Mouse (Mus musculus) MEL (cell line): Measurements from ENCODE around the gene Ak6. TPM values are rescaled to one million over a fixed set of nuclear protein-coding genes. Genes with fewer than 3 reads are reported as not detected.

ENCODE experiments used
- DNase-seq: peaks from one replicate; pipeline ENCODE4 v3.0.0; 2011; ENCODE audit warnings: low read depth, low spot score
- H3K27ac ChIP-seq: 2 replicates; pipeline ENCODE4 v1.5.1; 2012; ENCODE audit warnings: low read depth, mild to moderate bottlenecking, control low read depth, low read length, moderate library complexity; ENCODE audit not compliant: control insufficient read depth
- H3K27me3 ChIP-seq, 2 experiments: fragments of 150-350 bp in 1 of 2; sonication (generic) in 1 of 2; 2 replicates each; pipeline ENCODE4 v1.6.1; 2012; ENCODE audit warnings: low read length in 2 of 2, mild to moderate bottlenecking in 2 of 2, improper control_type of control experiment in 1 of 2, moderate library complexity in 1 of 2; ENCODE audit not compliant: insufficient read depth in 2 of 2, control insufficient read depth in 1 of 2
- H3K36me3 ChIP-seq, 2 experiments: 2 replicates each; pipeline ENCODE4 v1.6.1; 2012 to 2014; ENCODE audit warnings: low read length in 2 of 2, improper control_type of control experiment in 1 of 2, inconsistent platforms in 1 of 2, mild to moderate bottlenecking in 1 of 2; ENCODE audit not compliant: insufficient read depth in 2 of 2, control insufficient read depth in 1 of 2
- H3K4me1 ChIP-seq, 2 experiments: fragments of 150-350 bp in 1 of 2; sonication (generic) in 1 of 2; 2 replicates each; pipeline ENCODE4 v1.6.1; 2012; ENCODE audit warnings: low read length in 2 of 2, improper control_type of control experiment in 1 of 2, mild to moderate bottlenecking in 1 of 2; ENCODE audit not compliant: insufficient read depth in 2 of 2, control insufficient read depth in 1 of 2
- H3K4me3 ChIP-seq, 2 experiments: fragments of 150-350 bp in 1 of 2; sonication (generic) in 1 of 2; 2 replicates each; pipeline ENCODE4 v1.5.1; 2012; ENCODE audit warnings: low read depth in 2 of 2, low read length in 2 of 2, mild to moderate bottlenecking in 2 of 2, moderate library complexity in 2 of 2, control low read depth in 1 of 2, improper control_type of control experiment in 1 of 2; ENCODE audit not compliant: control insufficient read depth in 1 of 2, insufficient read depth in 1 of 2
- H3K79me2 ChIP-seq: 2 replicates; pipeline ENCODE4 v1.6.1; 2012; ENCODE audit warnings: mild to moderate bottlenecking, low read length, moderate library complexity; ENCODE audit not compliant: control insufficient read depth, poor library complexity, insufficient read depth
- H3K9ac ChIP-seq: 2 replicates; pipeline ENCODE4 v1.6.1; 2012; ENCODE audit warnings: low read depth, mild to moderate bottlenecking, control low read depth, low read length, moderate library complexity; ENCODE audit not compliant: control insufficient read depth, poor library complexity, severe bottlenecking
- H3K9me3 ChIP-seq: fragments of 150-350 bp; sonication (generic); replicated peaks from 2 replicates; pipeline ENCODE4 v1.6.1; 2012; ENCODE audit warnings: mild to moderate bottlenecking, low read length, improper control_type of control experiment, moderate library complexity; ENCODE audit not compliant: insufficient read depth
- CTCF ChIP-seq, 3 experiments: IDR thresholded peaks in 2 of 3; conservative IDR thresholded peaks in 1 of 3; 2 replicates each; pipeline ENCODE4 v1.5.1; 2011 to 2012; ENCODE audit warnings: low read length in 3 of 3, low read depth in 2 of 3, mild to moderate bottlenecking in 2 of 3, improper control_type of control experiment in 1 of 3, inconsistent platforms in 1 of 3, mixed read lengths in 1 of 3, moderate library complexity in 1 of 3; ENCODE audit not compliant: control insufficient read depth in 1 of 3, insufficient read depth in 1 of 3, poor library complexity in 1 of 3, severe bottlenecking in 1 of 3
- E2F4 ChIP-seq: IDR thresholded peaks from 2 replicates; pipeline ENCODE4 v1.6.1; 2011; ENCODE audit warnings: low read depth, low read length, improper control_type of control experiment, borderline replicate concordance
- MEF2A ChIP-seq: IDR thresholded peaks from 2 replicates; pipeline ENCODE4 v1.6.1; 2014; ENCODE audit warnings: low read depth, mild to moderate bottlenecking, inconsistent platforms, low read length, improper control_type of control experiment; ENCODE audit not compliant: poor library complexity, insufficient replicate concordance, severe bottlenecking; ENCODE audit errors: extremely low read depth
- MXI1 ChIP-seq: IDR thresholded peaks from 2 replicates; pipeline ENCODE4 v1.6.1; 2011; ENCODE audit warnings: mild to moderate bottlenecking, low read depth, low read length, improper control_type of control experiment
- MYC ChIP-seq: IDR thresholded peaks from 2 replicates; pipeline ENCODE4 v1.6.1; 2011; ENCODE audit warnings: low read depth, mild to moderate bottlenecking, low read length, improper control_type of control experiment, moderate library complexity
- NRF1 ChIP-seq: IDR thresholded peaks from 2 replicates; pipeline ENCODE4 v1.6.1; 2014; ENCODE audit warnings: low read depth, mild to moderate bottlenecking, inconsistent platforms, low read length, improper control_type of control experiment, moderate library complexity; ENCODE audit not compliant: poor library complexity, insufficient read depth, severe bottlenecking
- POLR2A ChIP-seq, 2 experiments: IDR thresholded peaks; 2 replicates each; pipeline ENCODE4 v1.6.1; 2011 to 2012; ENCODE audit warnings: low read length in 2 of 2, mild to moderate bottlenecking in 2 of 2, control low read depth in 1 of 2, improper control_type of control experiment in 1 of 2, low read depth in 1 of 2, moderate library complexity in 1 of 2; ENCODE audit not compliant: control insufficient read depth in 1 of 2, insufficient read depth in 1 of 2, poor library complexity in 1 of 2
- RAD21 ChIP-seq: IDR thresholded peaks from 2 replicates; pipeline ENCODE4 v1.6.1; 2011; ENCODE audit warnings: mild to moderate bottlenecking, low read depth, low read length, improper control_type of control experiment
- RCOR1 ChIP-seq: IDR thresholded peaks from 2 replicates; pipeline ENCODE4 v1.6.1; 2012; ENCODE audit warnings: low read depth, mild to moderate bottlenecking, inconsistent platforms, low read length, improper control_type of control experiment
- SMC3 ChIP-seq: IDR thresholded peaks from 2 replicates; pipeline ENCODE4 v1.6.1; 2011; ENCODE audit warnings: low read depth, low read length, improper control_type of control experiment
- TAL1 ChIP-seq: IDR thresholded peaks from 2 replicates; pipeline ENCODE4 v1.6.1; 2012; ENCODE audit warnings: mild to moderate bottlenecking, inconsistent platforms, low read length, moderate library complexity, mixed read lengths
- TBP ChIP-seq: IDR thresholded peaks from 2 replicates; pipeline ENCODE4 v1.8.0; 2011; ENCODE audit warnings: low read depth, low read length, improper control_type of control experiment
- TCF12 ChIP-seq: IDR thresholded peaks from 2 replicates; pipeline ENCODE4 v1.6.1; 2014; ENCODE audit warnings: low read depth, mild to moderate bottlenecking, inconsistent platforms, low read length, improper control_type of control experiment, moderate library complexity
- ZC3H11A ChIP-seq: IDR thresholded peaks from 2 replicates; pipeline ENCODE4 v1.6.1; 2012; ENCODE audit warnings: low read depth, mild to moderate bottlenecking, inconsistent platforms, low read length, improper control_type of control experiment
- ZKSCAN1 ChIP-seq: IDR thresholded peaks from 2 replicates; pipeline ENCODE4 v1.6.1; 2012; ENCODE audit warnings: low read depth, mild to moderate bottlenecking, inconsistent platforms, low read length, improper control_type of control experiment, moderate library complexity
- ZMIZ1 ChIP-seq: IDR thresholded peaks from 2 replicates; pipeline ENCODE4 v1.6.1; 2012; ENCODE audit warnings: low read depth, mild to moderate bottlenecking, inconsistent platforms, low read length, improper control_type of control experiment, moderate library complexity
- polyA plus RNA-seq, 2 experiments: library from polyadenylated mRNA; stranded (reverse) in 1 of 2; unstranded in 1 of 2; fragments of >175 nt in 1 of 2; fragments of >200 nt in 1 of 2; gene quantifications; 2 replicates each; pipeline versions ENCODE4 v1.2.1 to v1.2.4; 2012; ENCODE audit warnings: low replicate concordance in 2 of 2, low read depth in 1 of 2; ENCODE audit not compliant: insufficient read length in 2 of 2, insufficient read depth in 1 of 2, missing spikeins in 1 of 2
- total RNA-seq: library from RNA; depleted of rRNA; stranded (reverse); fragments of 300-350 nt; gene quantifications from 2 replicates; pipeline ENCODE4 v1.2.3, GENCODE M21; 2012

The Ak6 gene
- total and polyA plus RNA-seq, 3 experiments, result 199 to 234 (median 216) TPM

- H3K27me3 ChIP-seq, result no peaks in the 10 kb centered on the region
- H3K36me3 ChIP-seq, result peaks cover 0 to 7% of the 10 kb centered on the region in 2 experiments; a peak in 2 of 4 replicates
- no peak overlapping the region for H3K9ac ChIP-seq
- H3K79me2 ChIP-seq, result no peaks in the 10 kb centered on the region
- no peaks in the 10 kb centered on the region; a peak in 1 of 4 replicates for H3K4me1 ChIP-seq
- no peak overlapping the region for H3K4me3 ChIP-seq
- DNase-seq, result peak; percentile 47
- no peak overlapping the region for H3K27ac ChIP-seq
- TF ChIP-seq POLR2A (IDR thresholded peaks at IDR 0.05; ENCODE audit: control insufficient read depth in 1 of 2, insufficient read depth in 1 of 2, low read depth in 1 of 2, low read length in 2 of 2, poor library complexity in 1 of 2) (no peak), ZMIZ1 (no peak), TCF12 (no peak), MXI1 (no peak), CTCF (IDR thresholded peaks at IDR 0.05 in 2 of 3, conservative IDR thresholded peaks at IDR 0.05 in 1 of 3; ENCODE audit: control insufficient read depth in 1 of 3, insufficient read depth in 1 of 3, low read depth in 2 of 3, low read length in 3 of 3, poor library complexity in 1 of 3, severe bottlenecking in 1 of 3) (no peak), MEF2A (no peak), ZKSCAN1 (no peak), E2F4 (no peak), TBP (no peak), RCOR1 (no peak), TAL1 (no peak)
- H3K9me3 ChIP-seq, result no peaks in the 10 kb centered on the region
Measured at GRCm38 (mm10) chr13:100682837-100683236, 32.1 kb downstream of the Ak6 start.

GRCm38 (mm10) chr13:100684355-100684754, 33.6 kb downstream of the Ak6 start:
- no peak overlapping the region for H3K27ac ChIP-seq
- peaks cover 0 to 7% of the 10 kb centered on the region in 2 experiments; a peak in 2 of 4 replicates for H3K36me3 ChIP-seq
- peak; percentile 82 for DNase-seq
- peak; percentile 65; the same call in 1 of the 2 replicates for TF ChIP-seq ZC3H11A
- TF ChIP-seq SMC3, result peak; percentile 69
- no peak for TF ChIP-seq NRF1
- TF ChIP-seq RCOR1, result no peak
- peak; percentile 78 for TF ChIP-seq RAD21
- no peak for TF ChIP-seq ZMIZ1
- 0 out of 2 replicates have a peak, but pooled peaks have one; percentile 5 for TF ChIP-seq MYC
- peak; percentile 75 to 80 (median 80) for TF ChIP-seq CTCF (IDR thresholded peaks at IDR 0.05 in 2 of 3, conservative IDR thresholded peaks at IDR 0.05 in 1 of 3; ENCODE audit: control insufficient read depth in 1 of 3, insufficient read depth in 1 of 3, low read depth in 2 of 3, low read length in 3 of 3, poor library complexity in 1 of 3, severe bottlenecking in 1 of 3)
- TF ChIP-seq, all 39 proteins: peak for 5
- H3K4me3 ChIP-seq, result no peak overlapping the region
- no peaks in the 10 kb centered on the region for H3K27me3 ChIP-seq
- H3K9ac ChIP-seq, result no peak overlapping the region
- H3K79me2 ChIP-seq, result no peaks in the 10 kb centered on the region
- H3K9me3 ChIP-seq, result no peaks in the 10 kb centered on the region
- no peaks in the 10 kb centered on the region; a peak in 1 of 4 replicates for H3K4me1 ChIP-seq
